Mouse (Mus musculus) thymus, postnatal 25 days (tissue): Measurements from ENCODE around the gene Vmn2r114.
"Not testable (repeated sequence)": the region's sequence is repeated elsewhere in the genome, so short reads cannot be mapped to it uniquely, and the experiment has no call there.

Experiments
- DNase-seq: peaks from one replicate; pipeline ENCODE4 v3.0.0; 2022

Gene Vmn2r114

GRCm38 (mm10) chr17:23312437-23312836 is at the start of gene Vmn2r114:
TSS of gene Vmn2r114 (minus strand) at chr17:23312537.
- not testable (repeated sequence) for DNase-seq

- no peak for DNase-seq
Observed at GRCm38 (mm10) chr17:23351644-23352043, 39.3 kb upstream of the Vmn2r114 start.

- DNase-seq, result not testable (repeated sequence)
Observed at GRCm38 (mm10) chr17:23343441-23343840, 31.1 kb upstream of the Vmn2r114 start, which contains the start of gene Vmn2r115. TSS of gene Vmn2r115 (plus strand) at chr17:23343741.

GRCm38 (mm10) chr17:23330657-23331056 is 18.3 kb upstream of the Vmn2r114 start:
- DNase-seq, result no peak
